ENCODE assay signal across 10 mouse cellular contexts in genomic region chr6:37375452-37375851, GRCm38 (mm10).
DNase-seq lines count a peak whose midpoint lies in the region; ATAC-seq and TF ChIP-seq lines count a peak whose summit lies in the region.
"Had no signal": no experiment of that assay in that cellular context is flagged by ENCODE, and none has a peak within 500 bp of the region (broad histone marks: within the 10 kb centered on the region; RNA-seq: fewer than 3 reads in every experiment).

No protein-coding gene starts in this region.

- H3K27ac ChIP-seq in gastrocnemius, adult 2 months = peak overlapping the region; percentile 31
- peak overlapping the region; percentile 52; the same call in 1 of the 2 replicates for H3K27ac ChIP-seq in heart, embryonic 10.5 days
- H3K27ac ChIP-seq in hindbrain, postnatal 0 days = 0 out of 2 replicates have a peak overlapping the region, but pooled peaks have one; percentile 12
- H3K27ac ChIP-seq: liver, embryonic 14.5 days had no signal

- H3K9ac ChIP-seq in hindbrain, postnatal 0 days (replicated peaks; ENCODE audit: low read length) = no peak overlapping the region
- H3K9ac ChIP-seq: liver, embryonic 14.5 days had no signal

- peak; percentile 66; the same call in 1 of the 2 replicates for ATAC-seq in hindbrain, postnatal 0 days

- no peaks in the 10 kb centered on the region for H3K27me3 ChIP-seq in heart, embryonic 10.5 days (ENCODE audit: insufficient read depth, poor library complexity, severe bottlenecking)
- no peaks in the 10 kb centered on the region for H3K27me3 ChIP-seq in hindbrain, postnatal 0 days (ENCODE audit: insufficient read depth, low read length)

- no peaks in the 10 kb centered on the region for H3K9me3 ChIP-seq in heart, embryonic 10.5 days
- no peaks in the 10 kb centered on the region for H3K9me3 ChIP-seq in hindbrain, postnatal 0 days (ENCODE audit: low read length)
- H3K9me3 ChIP-seq: G1E had no signal

- 79% methylated on average over 10 of the region's 10 CpGs for WGBS in heart, embryonic 10.5 days
- 25% methylated on average over 10 of the region's 10 CpGs for WGBS in hindbrain, postnatal 0 days

- H3K4me1 ChIP-seq in heart, embryonic 10.5 days = peaks cover 28% of the 10 kb centered on the region
- H3K4me1 ChIP-seq in hindbrain, postnatal 0 days (ENCODE audit: insufficient read depth, low read length) = no peaks in the 10 kb centered on the region

- intact Hi-C loops in left cerebral cortex, postnatal 10 days (cut with DNase I) = no loop called here
- intact Hi-C loops in left cerebral cortex, postnatal 14 days (cut with DNase I) = no loop called here
- intact Hi-C loops in gastrocnemius, adult 2 months (cut with DNase I) = no loop called here

- peak overlapping the region; percentile 11; the same call in 1 of the 2 replicates for H3K4me2 ChIP-seq in hindbrain, postnatal 0 days (ENCODE audit: low read depth, low read length)

- TF ChIP-seq CTCF in gastrocnemius, adult 2 months (IDR thresholded peaks at IDR 0.05) = no peak
- TF ChIP-seq CTCF in hindbrain, postnatal 0 days (IDR thresholded peaks at IDR 0.05; ENCODE audit: low read depth) = no peak

- no peak overlapping the region for H3K4me3 ChIP-seq in gastrocnemius, adult 2 months
- no peak overlapping the region for H3K4me3 ChIP-seq in heart, embryonic 10.5 days
- no peak overlapping the region for H3K4me3 ChIP-seq in hindbrain, postnatal 0 days (ENCODE audit: low read length)

- peak; percentile 23 to 71 for DNase-seq in left cerebral cortex, postnatal 10 days (ENCODE audit: extremely low spot score in 1 of 2, low spot score in 2 of 2)
- DNase-seq in left cerebral cortex, postnatal 14 days (ENCODE audit: low spot score in 2 of 2) = no peak
- peak; percentile 59 for DNase-seq in gastrocnemius, adult 2 months
- DNase-seq in heart, embryonic 10.5 days (ENCODE audit: low spot score) = no peak
- peak; percentile 59 for DNase-seq in hindbrain, postnatal 0 days (ENCODE audit: low spot score)
- no peak for DNase-seq in Muller cell, postnatal 12 days (ENCODE audit: inconsistent ontology term)
- DNase-seq in spleen, adult 18-20 months = no peak
- DNase-seq: adrenal gland, postnatal 10 days had no signal

- peaks cover 55% of the 10 kb centered on the region for H3K36me3 ChIP-seq in heart, embryonic 10.5 days
- no peaks in the 10 kb centered on the region for H3K36me3 ChIP-seq in hindbrain, postnatal 0 days (ENCODE audit: insufficient read depth, low read length)
- H3K36me3 ChIP-seq: G1E had no signal

Comparison
In these comparisons a context has a peak if more than half of its experiments do, and no peak if none do; other contexts are left out.
1. DNase-seq: peak in left cerebral cortex, postnatal 10 days (2 of 2), gastrocnemius, adult 2 months (single experiment) and hindbrain, postnatal 0 days (single experiment); none in left cerebral cortex, postnatal 14 days (0 of 2), heart, embryonic 10.5 days (single experiment), Muller cell, postnatal 12 days (single experiment) and spleen, adult 18-20 months (0 of 2).
2. Peak in every context shown above with its lines, with median percentiles within 50 percentile points of each other: H3K27ac ChIP-seq.